Mouse (Mus musculus) embryonic facial prominence, embryonic 11.5 days (tissue): ENCODE data around the gene Pou3f3. TPM values are rescaled to one million over a fixed set of nuclear protein-coding genes. Genes with fewer than 3 reads are reported as not detected.

Experiments
- ATAC-seq: fragments of 200-750 bp; cut with Nextera tagmentation; replicated peaks from 2 replicates; pipeline ENCODE4 v1.8.0; 2017; ENCODE audit warnings: low read depth; ENCODE audit not compliant: insufficient number of reproducible peaks, low FRiP score, low TSS enrichment
- DNase-seq: peaks from one replicate; pipeline ENCODE4 v3.0.0-alpha.2; 2015; ENCODE audit warnings: low spot score
- H3K27ac ChIP-seq: fragments of 300-500 bp; sonication (generic); replicated peaks from 2 replicates; pipeline ENCODE4 v1.5.1; 2014; ENCODE audit warnings: mild to moderate bottlenecking, low read depth, low read length, control low read depth
- H3K27me3 ChIP-seq: fragments of 300-500 bp; sonication (generic); 2 replicates; pipeline ENCODE4 v1.6.1; 2014; ENCODE audit warnings: mild to moderate bottlenecking, low read length, moderate library complexity, mixed read lengths; ENCODE audit not compliant: control insufficient read depth, insufficient read depth
- H3K36me3 ChIP-seq: fragments of 300-500 bp; sonication (generic); replicated peaks from 2 replicates; pipeline ENCODE4 v1.6.1; 2014; ENCODE audit warnings: low read depth, mild to moderate bottlenecking, low read length, moderate library complexity, mixed read lengths; ENCODE audit not compliant: control insufficient read depth, insufficient read depth
- H3K4me1 ChIP-seq: fragments of 300-500 bp; sonication (generic); 2 replicates; pipeline ENCODE4 v1.6.1; 2014; ENCODE audit warnings: low read length, mixed read lengths; ENCODE audit not compliant: control insufficient read depth, insufficient read depth
- H3K4me2 ChIP-seq: fragments of 300-500 bp; sonication (generic); 2 replicates; pipeline ENCODE4 v1.6.1; 2014; ENCODE audit warnings: low read depth, mild to moderate bottlenecking, control low read depth, low read length, moderate library complexity
- H3K4me3 ChIP-seq: fragments of 300-500 bp; sonication (generic); 2 replicates; pipeline ENCODE4 v1.5.1; 2014; ENCODE audit warnings: low read depth, low read length, control low read depth
- H3K9ac ChIP-seq: fragments of 300-500 bp; sonication (generic); replicated peaks from 2 replicates; pipeline ENCODE4 v1.6.1; 2014; ENCODE audit warnings: mild to moderate bottlenecking, control low read depth, low read length
- H3K9me3 ChIP-seq: fragments of 300-500 bp; sonication (generic); replicated peaks from 2 replicates; pipeline ENCODE4 v1.6.1; 2016; ENCODE audit warnings: mild to moderate bottlenecking, low read length, inconsistent platforms, mixed read lengths; ENCODE audit not compliant: control insufficient read depth
- WGBS: fragments of 180-500 bp; shearing (Covaris S2); extraction: QIAGEN DNeasy Blood & Tissue Kit; methylation state at CpG from one replicate; pipeline ENCODE4 v1.1.7; 2014; 5-methylcytosine and 5-hydroxymethylcytosine counted together
- polyA plus RNA-seq: library from polyadenylated mRNA; unstranded; fragments of >200 nt; fragmentation: Nextera tagmentation; extraction: Ambion mirVana; gene quantifications from 2 replicates; pipeline ENCODE4 v1.2.1, GENCODE M21; 2014

Gene Pou3f3
- polyA plus RNA-seq, 1 experiment from 2014 or later, result 9.9 TPM

GRCm38 (mm10) chr1:42709024-42709423 lies 13.5 kb downstream of the Pou3f3 start:
- H3K27me3 ChIP-seq, result peaks cover 63% of the 10 kb centered on the region
- no peak for ATAC-seq
- H3K9me3 ChIP-seq, result no peaks in the 10 kb centered on the region
- peaks cover 6% of the 10 kb centered on the region for H3K4me1 ChIP-seq
- DNase-seq, result no peak
- no peak overlapping the region for H3K4me2 ChIP-seq
- no peaks in the 10 kb centered on the region for H3K36me3 ChIP-seq
- no peak overlapping the region for H3K4me3 ChIP-seq
- H3K9ac ChIP-seq, result no peak overlapping the region
- H3K27ac ChIP-seq, result no peak overlapping the region
- WGBS, result 29% methylated on average over 1 of the region's 1 CpGs

GRCm38 (mm10) chr1:42709431-42710160 lies 14.0 kb downstream of the Pou3f3 start:
- DNase-seq, result no peak
- Histone ChIP-seq H3K4me2 (no peak overlapping the region), H3K4me3 (no peak overlapping the region), H3K9ac (no peak overlapping the region), H3K9me3 (no peaks in the 10 kb centered on the region), H3K36me3 (no peaks in the 10 kb centered on the region), H3K4me1 (peaks cover 6% of the 10 kb centered on the region), H3K27ac (no peak overlapping the region), H3K27me3 (peaks cover 61% of the 10 kb centered on the region)
- ATAC-seq, result no peak
- WGBS, result 13% methylated on average over 7 of the region's 7 CpGs

- Histone ChIP-seq H3K36me3 (no peaks in the 10 kb centered on the region), H3K9me3 (no peaks in the 10 kb centered on the region), H3K27ac (no peak overlapping the region), H3K27me3 (peaks cover 66% of the 10 kb centered on the region), H3K4me3 (no peak overlapping the region), H3K4me2 (no peak overlapping the region), H3K9ac (no peak overlapping the region), H3K4me1 (peaks cover 6% of the 10 kb centered on the region)
- ATAC-seq, result no peak
- no peak for DNase-seq
- WGBS, result 17% methylated on average over 4 of the region's 4 CpGs
Measured at GRCm38 (mm10) chr1:42710234-42710633, 14.7 kb downstream of the Pou3f3 start.

- WGBS, result 3% methylated on average over 2 of the region's 2 CpGs
- Histone ChIP-seq H3K9me3 (no peaks in the 10 kb centered on the region), H3K27me3 (peaks cover 62% of the 10 kb centered on the region), H3K4me3 (peak overlapping the region; percentile 6; the same call in 1 of the 2 replicates), H3K36me3 (no peaks in the 10 kb centered on the region), H3K4me2 (no peak overlapping the region; the same call in 1 of the 2 replicates), H3K27ac (no peak overlapping the region), H3K9ac (no peak overlapping the region), H3K4me1 (peaks cover 6% of the 10 kb centered on the region)
- ATAC-seq, result no peak
- DNase-seq, result no peak
Measured at GRCm38 (mm10) chr1:42710995-42711394, 15.4 kb downstream of the Pou3f3 start.

GRCm38 (mm10) chr1:42711456-42712310 lies 16.1 kb downstream of the Pou3f3 start:
- Histone ChIP-seq H3K27ac (no peak overlapping the region), H3K4me1 (peaks cover 6% of the 10 kb centered on the region), H3K9ac (peak overlapping the region; percentile 37), H3K4me3 (peak overlapping the region; percentile 40; the same call in 1 of the 2 replicates), H3K4me2 (peak overlapping the region; percentile 14; the same call in 1 of the 2 replicates), H3K36me3 (no peaks in the 10 kb centered on the region), H3K9me3 (no peaks in the 10 kb centered on the region), H3K27me3 (peaks cover 57% of the 10 kb centered on the region)
- WGBS, result 2% methylated on average over 8 of the region's 8 CpGs
- no peak for DNase-seq
- no peak for ATAC-seq

- H3K36me3 ChIP-seq, result no peaks in the 10 kb centered on the region
- H3K4me1 ChIP-seq, result peaks cover 6% of the 10 kb centered on the region
- ATAC-seq, result no peak
- H3K9me3 ChIP-seq, result no peaks in the 10 kb centered on the region
- H3K27ac ChIP-seq, result no peak overlapping the region
- peaks cover 53% of the 10 kb centered on the region for H3K27me3 ChIP-seq
- H3K9ac ChIP-seq, result no peak overlapping the region
- H3K4me2 ChIP-seq, result no peak overlapping the region
- DNase-seq, result no peak
- WGBS, result 3% methylated on average over 4 of the region's 4 CpGs
- H3K4me3 ChIP-seq, result 0 out of 2 replicates have a peak overlapping the region, but pooled peaks have one; percentile 40
Measured at GRCm38 (mm10) chr1:42712311-42712690, 16.7 kb downstream of the Pou3f3 start.

- peak overlapping the region; percentile 40 for H3K4me3 ChIP-seq
- ATAC-seq (peak; percentile 31; the same call in 1 of the 2 replicates), DNase-seq (peak; percentile 58)
- H3K9me3 ChIP-seq, result no peaks in the 10 kb centered on the region
- peaks cover 6% of the 10 kb centered on the region for H3K4me1 ChIP-seq
- peak overlapping the region; percentile 66 for H3K4me2 ChIP-seq
- peaks cover 48% of the 10 kb centered on the region for H3K27me3 ChIP-seq
- peak overlapping the region; percentile 35 for H3K27ac ChIP-seq
- no peaks in the 10 kb centered on the region for H3K36me3 ChIP-seq
- under 1% methylated on average over 46 of the region's 46 CpGs for WGBS
- peak overlapping the region; percentile 68 for H3K9ac ChIP-seq
Measured at GRCm38 (mm10) chr1:42713104-42713932, 17.8 kb downstream of the Pou3f3 start.
